Mouse (Mus musculus) intestine, postnatal 0 days (tissue): ENCODE measurements around the gene Arl16. TPM values are rescaled to one million over a fixed set of nuclear protein-coding genes. Genes with fewer than 3 reads are reported as not detected.

Source experiments
- ATAC-seq: fragments of 200-750 bp; cut with Nextera tagmentation; 2 replicates; pipeline ENCODE4 v1.8.0; 2017; ENCODE audit warnings: mild to moderate bottlenecking, moderate TSS enrichment, moderate library complexity
- H3K27ac ChIP-seq: fragments of 300-500 bp; sonication (generic); 2 replicates; pipeline ENCODE4 v1.5.1; 2014; ENCODE audit warnings: mild to moderate bottlenecking, low read depth, low read length, moderate library complexity
- H3K27me3 ChIP-seq: fragments of 300-500 bp; sonication (generic); replicated peaks from 2 replicates; pipeline ENCODE4 v1.6.1; 2014; ENCODE audit warnings: low read length, mixed read lengths; ENCODE audit not compliant: control insufficient read depth, insufficient read depth
- H3K36me3 ChIP-seq: fragments of 300-500 bp; sonication (generic); 2 replicates; pipeline ENCODE4 v1.6.1; 2014; ENCODE audit warnings: mild to moderate bottlenecking, moderate library complexity; ENCODE audit not compliant: control insufficient read depth, insufficient read depth
- H3K4me1 ChIP-seq: fragments of 300-500 bp; sonication (generic); replicated peaks from 2 replicates; pipeline ENCODE4 v1.6.1; 2014; ENCODE audit warnings: antibody characterized with exemption, low read length, mixed read lengths; ENCODE audit not compliant: control insufficient read depth, insufficient read depth
- H3K4me2 ChIP-seq: fragments of 300-500 bp; sonication (generic); replicated peaks from 2 replicates; pipeline ENCODE4 v1.6.1; 2014; ENCODE audit warnings: low read depth, mild to moderate bottlenecking, moderate library complexity
- H3K4me3 ChIP-seq: fragments of 300-500 bp; sonication (generic); 2 replicates; pipeline ENCODE4 v1.5.1; 2014; ENCODE audit warnings: low read depth, low read length
- H3K9ac ChIP-seq: fragments of 300-500 bp; sonication (generic); 2 replicates; pipeline ENCODE4 v1.6.1; 2014; ENCODE audit warnings: mild to moderate bottlenecking, low read depth, low read length
- H3K9me3 ChIP-seq: fragments of 300-500 bp; sonication (generic); 2 replicates; pipeline ENCODE4 v1.6.1; 2016; ENCODE audit warnings: mixed run types; ENCODE audit not compliant: control insufficient read depth
- CTCF ChIP-seq: sonication (generic); IDR thresholded peaks from 2 replicates; pipeline ENCODE4 v1.5.1; 2016; ENCODE audit warnings: low read depth, mild to moderate bottlenecking, control low read depth, antibody characterized with exemption, moderate library complexity
- WGBS: fragments of 180-500 bp; shearing (Covaris S2); extraction: QIAGEN DNeasy Blood & Tissue Kit; methylation state at CpG from one replicate; pipeline ENCODE4 v1.1.7; 2014; 5-methylcytosine and 5-hydroxymethylcytosine counted together
- polyA plus RNA-seq: library from polyadenylated mRNA; unstranded; fragments of >200 nt; fragmentation: Nextera tagmentation; extraction: Ambion mirVana; gene quantifications from 2 replicates; pipeline ENCODE4 v1.2.1, GENCODE M21; 2015

Gene Arl16
- polyA plus RNA-seq, 1 experiment from 2014 or later = 22.8 TPM

DNA sequence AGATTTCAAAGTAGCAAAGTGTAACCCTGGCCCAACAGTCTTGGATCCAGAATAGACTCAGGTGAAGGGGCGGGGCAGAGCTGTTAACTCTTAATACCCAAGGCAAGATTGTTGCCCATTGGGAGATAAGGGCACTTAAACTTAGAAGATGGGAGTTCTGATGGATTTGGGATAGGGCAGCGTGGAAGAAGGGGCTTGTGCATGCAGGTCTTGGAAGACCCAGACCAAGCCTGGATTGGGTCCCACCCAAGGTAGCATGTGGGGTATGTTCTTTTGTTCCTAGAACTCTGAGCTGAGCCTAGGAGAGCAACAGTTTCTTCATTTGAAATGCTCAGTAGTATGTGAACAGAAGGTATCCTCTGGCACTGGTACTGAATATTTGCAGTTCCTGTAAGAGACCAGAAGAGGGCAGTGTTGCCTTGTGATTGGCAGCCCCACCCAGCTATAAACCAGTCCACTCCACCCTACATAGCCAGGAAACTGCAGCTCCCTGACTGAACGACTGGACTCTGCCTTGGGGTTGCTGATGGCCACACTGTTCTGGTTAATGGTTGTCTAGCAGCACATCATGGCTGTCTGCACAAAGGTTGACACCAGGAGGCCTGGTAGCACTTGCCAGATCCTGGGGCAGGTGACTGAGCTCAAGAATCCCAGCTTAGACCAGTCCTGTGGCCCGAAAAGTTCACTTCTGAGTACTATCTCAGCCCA is 21.8 kb upstream of the Arl16 start:
- no peak overlapping the region for H3K4me2 ChIP-seq
- ATAC-seq = peak; percentile 84
- peaks cover 29% of the 10 kb centered on the region for H3K36me3 ChIP-seq
- H3K9ac ChIP-seq = no peak overlapping the region
- H3K9me3 ChIP-seq = no peaks in the 10 kb centered on the region
- no peak overlapping the region for H3K4me3 ChIP-seq
- WGBS = 42% methylated on average over 4 of the region's 4 CpGs
- peak overlapping the region; percentile 94 for H3K27ac ChIP-seq
- peak; percentile 95 for TF ChIP-seq CTCF
- no peaks in the 10 kb centered on the region for H3K27me3 ChIP-seq
- H3K4me1 ChIP-seq = peaks cover 23% of the 10 kb centered on the region

DNA sequence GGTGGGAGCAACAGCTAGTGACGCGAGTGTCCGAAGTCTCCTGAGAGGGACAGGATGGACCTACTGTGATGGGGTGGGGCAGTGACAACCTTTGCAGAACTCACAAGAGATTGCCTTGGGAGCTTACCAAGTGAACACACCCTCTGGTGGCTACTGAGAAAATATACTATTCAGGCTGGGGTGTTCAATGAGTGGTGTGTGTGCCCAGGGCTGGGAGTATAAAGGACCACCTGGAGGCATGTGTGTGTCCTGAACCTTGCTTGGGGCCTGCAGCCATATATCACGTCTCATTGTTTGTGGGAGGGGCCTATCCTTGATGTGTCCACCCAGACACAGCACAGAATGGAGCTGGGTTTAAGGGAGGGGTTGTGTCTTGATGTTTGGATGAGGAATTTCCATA is 21.1 kb upstream of the Arl16 start:
- H3K36me3 ChIP-seq = peaks cover 26% of the 10 kb centered on the region
- no peaks in the 10 kb centered on the region for H3K27me3 ChIP-seq
- H3K4me2 ChIP-seq = no peak overlapping the region
- 58% methylated on average over 4 of the region's 4 CpGs for whole genome bisulfite sequencing
- H3K4me3 ChIP-seq = no peak overlapping the region
- peaks cover 20% of the 10 kb centered on the region for H3K4me1 ChIP-seq
- H3K9ac ChIP-seq = no peak overlapping the region
- TF ChIP-seq CTCF = peak; percentile 35; the same call in 1 of the 2 replicates
- no peak for ATAC-seq
- peak overlapping the region; percentile 54; the same call in 1 of the 2 replicates for H3K27ac ChIP-seq
- no peaks in the 10 kb centered on the region for H3K9me3 ChIP-seq

DNA sequence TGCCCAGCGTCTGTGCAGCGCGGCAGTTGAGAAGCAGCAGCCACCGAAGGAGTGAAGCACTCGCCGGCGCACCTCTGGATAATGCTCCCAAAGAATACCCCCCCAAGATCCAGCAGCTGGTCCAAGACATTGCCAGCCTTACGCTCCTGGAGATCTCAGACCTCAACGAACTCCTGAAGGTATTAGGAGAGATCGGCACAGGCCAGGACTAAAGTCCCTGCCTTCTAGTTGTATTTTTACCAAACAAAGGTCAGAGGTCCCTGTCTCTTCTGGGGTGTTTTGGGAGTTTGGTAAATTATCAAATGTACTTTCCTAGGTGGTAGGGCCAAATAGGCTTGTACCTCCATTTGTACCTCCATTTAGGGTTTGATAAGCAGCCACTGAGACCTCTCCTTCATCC is 17.8 kb upstream of the Arl16 start:
- Histone ChIP-seq H3K9ac (peak overlapping the region; percentile 82), H3K27me3 (no peaks in the 10 kb centered on the region), H3K36me3 (peaks cover 58% of the 10 kb centered on the region), H3K9me3 (no peaks in the 10 kb centered on the region), H3K4me3 (peak overlapping the region; percentile 98), H3K4me1 (peaks cover 8% of the 10 kb centered on the region; the same call in 1 of the 2 replicates), H3K4me2 (peak overlapping the region; percentile 84), H3K27ac (peak overlapping the region; percentile 77)
- no peak for ATAC-seq
- WGBS = 3% methylated on average over 10 of the region's 10 CpGs
- TF ChIP-seq CTCF = no peak

DNA sequence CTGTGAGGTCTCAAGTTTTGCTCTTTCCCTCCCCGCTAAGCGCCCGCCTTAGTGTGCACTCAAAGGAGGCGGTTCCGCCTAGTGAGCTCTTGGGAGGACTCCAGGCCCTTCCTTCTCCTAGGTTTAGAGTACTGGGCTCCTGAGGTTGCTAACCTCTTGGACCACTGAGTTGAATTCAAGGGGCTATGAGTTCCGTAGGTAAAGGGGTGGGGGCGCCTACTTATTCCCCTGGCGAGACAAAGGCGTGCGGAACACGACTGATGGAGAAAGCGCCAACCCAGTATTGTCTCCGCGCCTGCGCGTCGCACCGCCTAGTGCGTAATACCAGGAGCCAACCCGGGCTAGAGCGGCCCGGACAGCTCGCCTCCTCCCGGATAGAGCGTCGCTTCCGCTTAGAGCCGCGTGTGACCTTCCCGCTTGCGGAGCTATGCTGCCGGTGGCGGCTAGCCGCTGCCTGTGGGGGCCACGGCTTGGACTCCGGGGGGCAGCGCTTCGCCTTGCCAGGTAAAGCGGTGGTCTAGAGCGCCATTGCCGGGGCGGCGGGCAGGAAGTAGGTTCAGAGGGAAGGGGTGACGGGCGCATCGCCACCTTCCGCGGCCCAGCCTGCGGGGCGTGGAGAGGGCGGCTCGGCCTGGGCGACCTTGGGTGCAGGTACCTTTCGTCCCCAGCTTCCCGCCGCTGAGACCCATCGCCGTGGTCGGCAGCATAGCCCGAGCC is 17.0 kb upstream of the Arl16 start, which contains the start of gene Mrpl12:
TSS of gene Mrpl12 (plus strand) at position 349 of the 717 bp plus-strand sequence.
- peaks cover 64% of the 10 kb centered on the region for H3K36me3 ChIP-seq
- peak within 1 kb of the TSS; percentile 84 for H3K4me2 ChIP-seq
- no peaks in the 10 kb centered on the region; the same call in 1 of the 2 replicates for H3K4me1 ChIP-seq
- H3K9me3 ChIP-seq = no peaks in the 10 kb centered on the region
- under 1% methylated on average over 60 of the region's 60 CpGs for WGBS
- peak within 1 kb of the TSS; percentile 98 for H3K4me3 ChIP-seq
- H3K27ac ChIP-seq = peak within 1 kb of the TSS; percentile 77
- peak; percentile 77 for ATAC-seq
- H3K9ac ChIP-seq = peak within 1 kb of the TSS; percentile 82
- no peaks in the 10 kb centered on the region for H3K27me3 ChIP-seq
- TF ChIP-seq CTCF = 0 out of 2 replicates have a peak, but pooled peaks have one; percentile 24

DNA sequence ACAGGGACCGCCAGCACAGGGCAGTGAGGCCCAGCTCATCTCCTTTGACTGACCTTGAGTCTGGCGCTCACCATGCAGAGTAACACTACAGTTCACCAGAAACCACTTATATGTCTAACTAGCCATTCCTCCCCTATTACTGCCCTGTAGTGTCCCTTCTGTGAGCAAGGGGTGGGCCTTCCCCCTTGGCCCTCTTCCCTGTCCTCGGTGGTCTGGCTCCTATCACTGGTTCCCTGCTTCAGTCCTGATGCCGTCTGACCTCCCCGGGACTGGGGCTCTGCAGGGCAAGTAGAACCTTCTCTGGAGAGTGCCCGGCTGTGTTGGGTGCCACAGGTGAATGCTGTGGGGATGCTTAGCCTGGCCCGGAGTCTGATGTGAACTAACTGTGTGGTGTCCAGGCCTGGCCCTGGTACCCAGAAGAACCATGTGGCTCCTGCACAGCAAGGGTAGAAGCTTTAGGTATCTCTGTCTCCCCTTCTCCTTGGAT is 16.1 kb upstream of the Arl16 start:
- H3K36me3 ChIP-seq = peaks cover 71% of the 10 kb centered on the region
- no peak overlapping the region for H3K9ac ChIP-seq
- H3K27me3 ChIP-seq = no peaks in the 10 kb centered on the region
- no peak for TF ChIP-seq CTCF
- H3K27ac ChIP-seq = no peak overlapping the region
- H3K4me1 ChIP-seq = no peaks in the 10 kb centered on the region; the same call in 1 of the 2 replicates
- H3K4me3 ChIP-seq = no peak overlapping the region
- no peaks in the 10 kb centered on the region for H3K9me3 ChIP-seq
- peak overlapping the region; percentile 84; the same call in 1 of the 2 replicates for H3K4me2 ChIP-seq
- ATAC-seq = no peak
- 86% methylated on average over 7 of the region's 7 CpGs for WGBS

DNA sequence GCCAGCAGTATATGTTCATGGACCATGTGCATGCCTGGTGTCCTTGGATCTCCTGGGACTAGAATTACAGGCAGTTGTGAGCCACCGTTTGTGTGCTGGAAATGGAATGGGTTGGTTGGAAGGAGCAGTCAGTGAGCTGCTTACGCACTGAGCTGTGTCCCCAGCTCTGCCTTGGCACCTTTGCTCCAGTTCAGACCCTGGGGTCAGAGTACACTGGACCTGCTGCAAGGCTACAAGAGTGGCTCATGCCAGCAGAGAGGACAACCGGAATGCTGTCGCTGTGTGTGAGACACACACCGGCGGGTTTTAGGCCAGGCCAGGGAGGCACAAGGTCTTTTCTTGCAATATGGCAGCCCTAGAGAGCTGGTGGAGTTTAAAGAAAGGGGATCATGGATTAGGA is 4.6 kb upstream of the Arl16 start:
- Histone ChIP-seq H3K4me3 (no peak overlapping the region), H3K4me2 (no peak overlapping the region), H3K9ac (no peak overlapping the region), H3K27me3 (no peaks in the 10 kb centered on the region), H3K36me3 (peaks cover 70% of the 10 kb centered on the region), H3K4me1 (0 out of 2 replicates have a peak, but pooled peaks cover 6% of the 10 kb centered on the region), H3K27ac (no peak overlapping the region), H3K9me3 (no peaks in the 10 kb centered on the region)
- no peak for TF ChIP-seq CTCF
- ATAC-seq = no peak
- 96% methylated on average over 6 of the region's 6 CpGs for WGBS
